Mouse (Mus musculus) ovary, postnatal 14 days (tissue): ENCODE measurements around the gene Zfp981.
"Not testable (repeated sequence)": the region's sequence is repeated elsewhere in the genome, so short reads cannot be mapped to it uniquely, and the experiment has no call there.

Source experiments
- DNase-seq: peaks from one replicate; pipeline ENCODE4 v3.0.0; 2022; ENCODE audit warnings: low spot score

Zfp981 gene

DNA sequence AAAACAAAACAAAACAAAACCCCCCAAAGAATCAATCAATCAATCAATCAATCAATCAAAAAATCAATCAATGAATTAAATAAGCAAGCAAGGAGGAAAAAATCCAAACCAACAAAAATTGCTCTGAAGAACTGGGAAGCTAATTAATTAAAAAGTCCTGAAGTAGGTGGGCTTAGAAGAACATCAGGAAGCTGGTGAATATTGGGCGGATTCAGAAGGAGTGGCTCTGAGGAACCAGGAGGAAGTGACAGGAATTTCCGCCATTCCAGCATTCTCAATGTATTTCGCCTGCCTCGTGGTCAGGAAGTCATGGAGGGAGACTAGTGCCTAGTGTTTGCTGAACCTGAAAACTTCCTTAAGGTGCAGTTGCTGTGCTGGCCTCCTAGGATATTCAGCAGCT lies at the start of gene Zfp981:
Gene Zfp981 (plus strand): TSS at position 301 of the 400 bp plus-strand sequence.
- DNase-seq: not testable (repeated sequence)

DNA sequence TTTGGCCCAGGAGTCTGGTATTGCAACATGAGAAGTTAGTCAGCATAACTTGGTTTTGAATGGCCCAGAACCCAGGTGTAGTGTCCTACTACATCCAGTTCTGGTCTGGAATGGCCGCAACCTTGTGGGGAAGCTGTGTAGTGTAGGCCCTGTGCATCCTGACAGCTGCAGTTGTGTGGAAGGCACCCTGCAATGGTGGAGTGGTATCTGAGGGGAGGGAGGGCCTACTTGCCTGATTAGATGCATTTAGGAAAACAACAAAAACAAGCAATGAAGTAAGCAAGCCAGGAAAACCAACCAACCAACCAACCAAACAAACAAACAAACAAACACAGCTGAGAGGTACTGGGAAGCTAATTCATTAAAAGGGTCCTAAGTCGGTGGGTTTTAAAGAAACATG lies 49.3 kb upstream of the Zfp981 start:
- DNase-seq: not testable (repeated sequence)

DNA sequence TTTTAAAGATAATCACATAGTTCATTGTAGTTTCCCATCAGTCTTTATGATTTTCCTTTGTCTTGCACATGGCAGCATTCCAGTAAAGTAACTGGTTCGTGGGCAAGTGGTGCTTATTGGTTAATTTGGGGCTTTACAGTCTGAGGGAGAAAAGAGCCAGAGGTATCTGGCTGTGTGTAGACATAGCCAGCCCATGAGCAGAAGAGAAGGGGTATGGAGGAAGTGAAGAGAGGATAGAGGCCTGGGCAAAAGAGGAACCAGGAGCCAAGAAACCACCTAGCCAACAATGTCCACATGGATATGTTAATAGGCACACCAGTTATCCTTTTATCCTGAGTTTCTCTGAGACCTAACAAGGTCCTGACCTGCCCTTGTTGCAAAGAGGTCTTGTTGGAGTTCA lies 47.7 kb upstream of the Zfp981 start:
- DNase-seq: not testable (repeated sequence)

DNA sequence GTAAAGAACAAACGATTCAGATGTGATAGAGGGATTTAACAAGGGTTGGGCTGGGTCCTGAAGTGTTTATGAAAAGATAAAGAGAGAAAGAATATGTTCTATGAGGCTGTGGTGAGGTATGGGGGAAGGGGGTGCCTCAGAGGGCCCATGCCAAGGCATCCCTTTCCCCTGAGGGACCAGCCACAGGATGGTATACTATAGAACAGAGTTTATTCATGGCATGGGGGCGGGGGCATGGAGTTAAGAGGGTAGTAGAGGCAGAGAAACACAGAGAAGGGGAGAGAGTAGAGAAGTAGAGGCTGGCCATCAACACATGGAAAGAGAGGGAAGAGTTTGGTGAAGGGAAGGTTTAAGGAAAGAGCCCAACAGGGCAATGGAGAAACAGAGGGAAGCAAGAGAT lies 46.9 kb upstream of the Zfp981 start:
- DNase-seq: no peak

DNA sequence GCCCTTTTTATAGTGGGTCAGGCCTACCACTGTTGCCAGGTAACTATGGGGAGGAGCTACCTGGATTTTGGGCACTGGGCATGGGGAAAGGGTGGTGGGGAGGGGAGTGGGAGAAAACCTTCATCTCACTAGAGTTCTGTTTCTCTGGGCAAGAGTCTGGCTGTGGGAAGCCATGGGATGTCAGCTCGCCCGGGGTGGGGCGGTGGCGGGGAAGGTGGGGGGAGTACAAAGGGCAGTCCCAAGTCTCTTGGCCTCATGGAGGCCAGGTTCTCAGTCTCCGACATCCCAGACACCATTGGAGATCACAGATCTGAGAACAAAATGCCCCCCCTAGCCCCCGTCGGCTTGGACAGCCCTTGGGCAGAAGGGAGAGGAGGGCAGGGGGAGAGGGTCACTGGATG lies 46.5 kb upstream of the Zfp981 start:
- no peak for DNase-seq

DNA sequence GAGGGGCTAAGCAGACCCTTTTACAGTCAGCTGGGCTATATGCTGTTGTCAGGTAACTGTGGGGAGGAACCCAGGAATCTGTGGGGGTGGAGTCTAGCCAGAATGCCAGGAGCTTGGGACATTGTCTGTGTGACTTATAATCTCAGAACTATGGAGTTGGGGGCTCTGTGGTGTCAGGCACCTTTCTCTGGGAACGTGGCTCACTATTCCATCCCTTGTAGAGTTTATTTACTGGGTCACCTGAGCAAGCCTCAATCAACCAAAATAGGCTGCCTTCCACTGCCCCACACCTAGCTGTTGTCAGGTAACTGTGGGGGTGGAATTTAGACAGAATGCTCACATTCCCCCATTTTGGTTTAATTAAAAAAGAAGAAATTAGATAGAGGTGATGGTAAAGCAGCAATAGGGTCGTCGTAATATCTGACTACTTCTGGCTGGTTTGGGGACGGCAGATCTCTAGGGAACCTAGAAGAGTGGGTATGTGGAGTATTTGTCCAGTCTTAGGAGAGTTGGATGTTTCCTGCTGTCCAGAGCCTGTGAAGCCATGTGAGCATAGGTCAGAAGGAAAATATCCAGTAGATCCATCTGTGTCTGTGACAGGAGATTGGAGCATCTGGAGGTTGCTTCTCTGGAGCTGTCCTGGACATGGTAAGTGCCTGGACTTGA lies 45.6 kb upstream of the Zfp981 start:
- DNase-seq: no peak

DNA sequence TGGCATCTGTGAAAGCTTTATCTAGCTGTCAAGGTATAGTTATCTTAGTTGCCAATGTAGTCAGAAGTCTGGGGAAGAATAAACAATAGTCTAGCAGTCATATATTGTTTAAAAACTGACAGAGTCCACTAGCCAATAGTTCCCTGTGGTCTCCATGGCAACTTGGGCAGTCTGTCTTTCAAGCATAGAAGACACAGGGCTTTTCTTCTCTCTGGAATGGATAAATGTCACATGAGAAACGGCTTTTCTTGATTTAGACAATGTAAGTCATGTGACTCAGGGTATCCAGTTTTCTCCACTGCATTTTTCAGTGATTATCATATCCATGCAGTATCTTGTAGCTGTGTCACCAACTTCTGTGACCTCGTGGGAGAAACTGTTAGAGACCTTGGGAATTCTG lies 44.7 kb upstream of the Zfp981 start:
- DNase-seq: no peak

DNA sequence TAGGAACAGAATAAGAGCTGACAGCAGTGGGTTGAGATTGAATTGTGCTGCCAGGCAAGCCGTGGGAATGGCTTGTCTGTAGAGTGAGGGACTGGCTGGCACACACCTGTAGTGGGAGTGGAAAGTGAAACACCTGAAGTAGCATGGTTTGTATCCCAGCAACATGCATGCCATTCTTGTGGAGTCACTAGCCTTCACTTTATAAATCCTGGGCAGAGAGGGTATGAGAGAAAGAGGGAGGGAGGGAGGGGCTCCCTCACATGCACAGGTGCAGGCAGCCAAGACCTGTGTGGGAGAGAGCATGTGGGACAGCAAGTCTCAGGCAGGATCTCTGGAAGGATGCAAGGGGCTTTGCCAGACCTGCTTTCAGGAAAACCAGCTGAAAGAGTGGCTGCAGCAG lies 44.1 kb upstream of the Zfp981 start:
- DNase-seq: no peak

DNA sequence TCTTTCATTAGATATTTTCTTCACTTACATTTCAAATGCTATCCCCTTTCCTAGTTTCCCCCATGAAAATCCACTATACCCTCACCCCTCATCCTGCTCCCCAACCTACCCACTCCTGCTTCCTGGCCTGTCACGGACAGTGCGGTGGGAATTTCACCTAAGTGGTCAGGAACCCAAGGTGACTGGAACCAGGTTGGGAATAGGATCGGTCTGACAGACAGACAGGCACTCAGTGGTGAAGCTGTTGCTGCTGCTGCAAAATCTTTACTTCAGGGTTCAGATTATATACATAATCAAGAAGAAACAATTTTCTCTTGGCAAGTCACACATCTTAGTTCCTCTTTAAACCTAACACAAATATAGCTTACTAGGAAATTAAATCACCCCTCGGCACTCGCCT lies 42.0 kb upstream of the Zfp981 start:
- DNase-seq: not testable (repeated sequence)

DNA sequence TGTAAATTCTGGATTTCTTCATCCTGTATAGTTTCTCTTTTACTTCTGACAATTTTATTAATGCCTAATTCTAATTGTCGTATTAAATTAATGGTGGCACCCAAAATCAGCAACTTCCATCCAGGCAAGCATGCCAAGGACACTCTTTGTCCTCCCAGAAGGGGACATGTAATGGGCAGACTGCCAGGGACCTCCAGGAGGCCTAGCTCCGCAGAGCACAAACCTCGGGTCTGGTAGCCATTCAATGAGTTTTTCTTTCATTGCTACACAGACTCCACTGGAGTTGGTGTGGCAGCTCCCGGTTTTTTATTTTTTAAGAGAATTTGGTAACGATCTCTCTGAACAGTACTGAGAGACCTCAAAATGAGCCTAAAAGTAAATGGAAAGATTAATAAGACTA lies 41.1 kb upstream of the Zfp981 start:
- not testable (repeated sequence) for DNase-seq

DNA sequence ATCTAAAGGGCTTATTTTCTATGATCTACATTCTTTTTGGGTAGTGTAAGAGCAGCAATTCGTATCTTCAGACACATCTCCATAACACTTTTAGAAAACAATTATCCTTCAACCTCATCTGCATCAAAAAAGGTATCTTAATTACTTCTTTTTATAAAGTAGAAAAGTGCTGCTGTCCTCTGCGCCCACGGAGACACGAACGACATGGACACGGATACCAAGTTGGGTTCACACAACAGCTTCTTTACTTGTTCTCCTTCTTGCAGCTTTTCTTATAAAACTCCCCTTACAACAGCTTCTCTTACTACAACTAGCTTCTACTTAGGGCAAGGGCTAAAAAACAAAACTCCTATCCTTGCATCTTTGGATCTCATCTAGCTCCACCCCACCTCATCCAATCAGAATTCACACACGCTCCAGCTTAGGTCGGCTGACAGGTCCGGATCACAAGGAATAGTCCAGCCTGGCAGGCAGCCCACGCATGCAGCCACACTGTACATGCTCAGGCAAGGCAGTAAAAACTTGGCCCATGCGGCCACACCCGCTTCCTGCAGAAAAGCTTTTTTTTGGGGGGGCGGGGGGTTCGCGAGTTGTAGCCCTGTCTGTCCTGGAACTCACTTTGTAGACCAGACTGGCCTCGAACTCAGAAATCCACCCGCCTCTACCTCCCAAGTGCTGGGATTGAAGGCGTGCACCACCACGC lies 38.0 kb upstream of the Zfp981 start:
- not testable (repeated sequence) for DNase-seq

DNA sequence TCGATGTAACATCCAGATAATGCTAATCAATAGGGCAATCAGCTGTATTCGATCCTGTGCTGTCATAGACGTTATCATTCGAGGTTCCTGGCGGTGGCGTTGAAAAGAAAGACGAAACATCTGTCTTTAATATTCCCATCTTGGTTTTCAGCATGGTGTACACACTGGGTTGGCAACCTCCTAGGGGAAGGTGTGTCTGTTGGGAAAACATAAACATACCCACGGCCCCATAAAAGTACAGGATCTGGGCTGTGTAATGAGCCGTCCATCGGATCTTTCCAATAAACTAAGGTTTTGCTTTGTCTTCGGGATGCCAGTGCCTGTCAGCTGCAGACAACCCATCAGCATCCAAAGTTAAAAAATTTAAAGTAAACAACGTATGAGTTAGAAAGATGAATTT lies 31.8 kb upstream of the Zfp981 start:
- not testable (repeated sequence) for DNase-seq

DNA sequence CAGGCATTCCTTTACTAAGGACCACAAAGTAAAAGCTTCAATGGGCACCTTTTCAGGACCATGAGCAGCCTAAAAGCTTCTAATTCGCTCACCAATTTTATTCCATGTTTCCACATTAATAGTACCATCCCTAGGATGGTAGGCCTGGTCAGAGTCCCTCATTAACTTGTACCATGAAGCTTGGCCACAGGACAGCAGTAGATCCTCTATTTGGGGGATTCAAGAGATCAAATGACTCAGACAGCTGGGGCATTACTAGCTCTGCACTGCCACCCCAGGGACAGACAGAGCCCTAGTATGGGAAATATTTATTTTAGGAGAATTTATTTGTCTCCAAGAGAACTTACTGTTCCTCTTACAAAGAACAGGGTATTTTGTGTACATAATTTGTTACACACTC lies 27.6 kb upstream of the Zfp981 start:
- not testable (repeated sequence) for DNase-seq

DNA sequence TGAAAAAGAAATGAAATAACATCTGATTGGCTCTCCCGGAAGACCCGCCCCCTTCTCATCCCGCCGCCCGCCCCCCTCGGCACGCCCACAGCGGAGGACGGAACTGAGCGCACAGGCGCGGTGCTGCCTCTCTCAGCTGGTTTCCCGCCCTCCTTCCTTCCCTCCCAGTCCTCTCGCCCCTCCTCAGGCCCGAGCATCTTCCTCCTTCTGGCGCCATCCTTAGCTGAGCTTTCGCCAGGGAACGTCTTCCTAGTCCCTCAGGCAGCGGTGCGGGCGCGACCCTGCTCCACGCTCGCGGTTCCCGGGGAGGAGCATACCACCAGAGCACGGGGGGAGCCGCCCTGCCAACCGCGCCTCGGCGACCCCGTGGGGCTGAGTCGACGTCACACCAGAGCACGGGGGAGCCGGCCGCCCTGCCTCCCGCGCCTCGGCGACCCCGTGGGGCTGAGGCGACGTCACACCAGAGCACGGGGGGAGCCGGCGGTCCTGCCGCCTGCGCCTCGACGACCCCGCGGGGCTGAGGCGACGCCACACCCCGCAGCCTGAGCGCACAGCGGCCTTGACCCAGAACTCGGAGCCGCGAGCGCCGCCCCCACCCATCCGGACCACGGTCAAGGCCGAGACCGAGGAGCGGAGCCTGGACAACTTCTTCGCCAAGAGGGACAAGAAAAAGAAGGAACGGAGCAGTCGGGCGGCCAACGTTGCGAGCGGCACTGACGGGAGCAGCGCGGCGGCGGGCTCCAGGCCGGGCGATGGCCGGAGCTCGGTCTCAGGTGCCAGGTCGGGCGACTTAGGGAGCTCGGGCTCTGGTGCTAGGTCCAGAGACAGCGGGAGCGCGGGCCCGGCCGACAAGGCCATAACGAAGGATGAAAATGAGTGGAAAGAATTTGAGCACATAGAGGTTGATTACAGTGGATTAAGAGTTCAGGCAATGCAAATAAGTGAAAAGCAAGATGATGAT lies 26.8 kb upstream of the Zfp981 start:
- not testable (repeated sequence) for DNase-seq

DNA sequence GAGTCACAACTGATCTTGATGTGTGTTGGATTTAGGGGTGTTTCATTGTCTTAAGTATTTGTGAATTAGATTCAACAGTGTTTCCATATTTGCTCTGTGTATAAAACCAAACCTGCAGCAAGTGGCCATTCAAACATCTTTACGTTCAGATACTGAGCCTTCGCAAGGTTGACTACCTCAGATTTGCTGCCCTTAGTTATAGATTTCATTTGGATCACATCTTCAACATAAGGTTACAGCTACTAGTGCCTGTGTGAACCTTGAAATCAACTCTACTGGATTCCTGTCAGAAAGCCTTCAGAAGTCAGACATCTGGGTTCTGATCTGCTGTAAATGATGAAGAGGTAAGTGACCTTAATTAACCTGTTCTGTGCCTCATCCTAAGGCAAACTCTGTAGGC lies 25.6 kb upstream of the Zfp981 start:
- not testable (repeated sequence) for DNase-seq

DNA sequence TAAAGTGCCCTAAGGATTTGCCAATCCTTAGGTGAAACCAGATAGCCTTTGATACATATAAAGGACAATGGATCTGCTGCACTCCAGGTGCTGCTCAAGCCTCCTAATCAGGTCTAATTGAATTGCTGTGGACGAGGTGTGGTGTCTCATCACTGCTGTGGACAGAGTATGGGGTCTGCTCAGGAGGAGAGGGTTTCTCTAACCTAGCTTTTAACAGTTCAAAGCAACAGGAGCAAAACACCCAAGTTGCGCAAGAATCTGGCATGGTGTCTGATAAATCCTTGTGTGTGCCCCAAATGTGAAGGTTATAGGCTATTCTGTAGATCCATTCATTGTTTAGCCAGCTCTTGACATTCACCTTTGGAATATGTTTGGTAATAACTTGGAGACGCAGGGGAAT lies 24.9 kb upstream of the Zfp981 start:
- not testable (repeated sequence) for DNase-seq

DNA sequence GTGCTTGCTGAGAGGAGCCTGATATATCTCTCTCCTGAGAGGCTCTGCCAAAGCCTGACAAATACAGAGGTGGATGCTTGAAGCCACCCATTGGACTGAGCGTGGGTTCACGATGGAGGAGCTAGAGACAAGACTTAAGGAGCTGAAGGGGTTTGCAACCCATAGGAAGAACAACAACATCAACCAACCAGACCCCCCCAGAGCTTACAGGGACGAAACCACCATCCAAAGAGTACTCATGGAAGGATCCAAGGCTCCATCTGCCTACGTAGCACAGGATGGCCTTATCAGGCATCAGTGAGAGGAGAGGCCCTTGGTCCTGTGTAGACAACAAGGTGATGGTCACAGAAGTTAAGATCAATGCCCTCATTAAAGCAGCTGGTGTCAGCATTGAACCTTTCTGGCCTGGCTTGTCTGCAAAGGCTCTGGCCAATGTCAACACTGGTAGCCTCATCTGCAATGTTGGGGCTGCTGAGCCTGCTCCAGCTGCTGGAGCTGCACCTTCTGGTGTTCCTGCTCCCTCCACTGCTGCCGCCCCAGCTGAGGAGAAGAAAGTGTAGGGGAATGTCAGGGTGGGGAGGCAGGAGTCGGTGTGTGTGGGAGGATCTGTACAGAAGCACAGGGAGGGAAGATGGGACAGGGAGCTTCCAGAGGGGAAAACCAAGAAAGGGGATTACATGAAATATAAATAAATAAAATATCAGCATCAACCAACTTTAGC lies 21.3 kb upstream of the Zfp981 start:
- DNase-seq: not testable (repeated sequence)

DNA sequence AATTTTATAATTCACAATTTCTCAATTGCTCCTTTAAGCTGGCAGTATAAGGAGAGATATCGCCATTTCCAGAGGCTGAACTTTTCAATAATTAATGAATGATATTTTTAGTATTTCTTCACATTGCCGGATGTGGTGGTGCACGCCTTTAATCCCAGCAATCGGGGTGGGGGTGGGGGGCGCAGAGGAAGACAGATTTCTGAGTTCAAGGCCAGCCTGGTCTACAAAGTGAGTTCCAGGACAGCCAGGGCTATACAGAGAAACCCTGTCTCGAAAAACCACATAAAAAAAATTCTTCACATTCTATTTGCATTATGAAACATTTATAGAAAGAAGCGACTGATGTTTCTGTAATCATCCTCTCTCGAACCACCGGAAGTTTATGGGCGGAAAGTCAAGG lies 19.3 kb upstream of the Zfp981 start:
- not testable (repeated sequence) for DNase-seq

DNA sequence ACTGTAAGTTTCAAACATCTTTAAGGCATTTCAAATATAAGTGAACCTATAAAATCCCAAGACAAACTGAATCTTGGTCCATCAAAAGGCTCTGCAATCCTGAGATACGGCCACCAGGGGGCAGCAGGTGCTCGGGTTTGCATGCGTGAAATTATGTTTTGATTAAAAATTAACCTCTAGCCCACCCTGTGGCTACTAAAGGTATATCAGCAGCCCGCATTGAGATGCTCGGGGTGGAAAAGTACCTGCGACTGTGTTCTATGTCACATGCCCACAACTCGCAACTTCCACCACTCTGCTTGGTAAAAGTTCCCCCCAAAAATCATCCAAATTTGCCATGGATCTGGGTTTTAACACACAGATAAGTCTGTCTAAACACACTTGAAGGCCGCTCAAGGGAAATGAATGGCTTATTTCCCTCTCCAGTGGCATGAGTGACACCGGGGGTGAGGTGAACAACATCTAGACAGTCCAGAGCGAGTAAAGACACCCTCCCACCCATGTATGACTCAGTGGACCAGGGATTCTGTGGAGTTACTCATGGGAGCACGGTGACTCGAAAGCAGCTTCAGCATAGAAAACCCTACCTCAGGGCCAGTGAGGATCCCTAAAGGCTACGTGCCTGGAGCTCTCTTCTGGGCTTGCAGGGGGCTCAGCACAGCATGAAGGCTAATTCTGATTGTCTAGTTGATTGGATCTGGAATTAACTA lies 18.1 kb upstream of the Zfp981 start:
- DNase-seq: not testable (repeated sequence)

DNA sequence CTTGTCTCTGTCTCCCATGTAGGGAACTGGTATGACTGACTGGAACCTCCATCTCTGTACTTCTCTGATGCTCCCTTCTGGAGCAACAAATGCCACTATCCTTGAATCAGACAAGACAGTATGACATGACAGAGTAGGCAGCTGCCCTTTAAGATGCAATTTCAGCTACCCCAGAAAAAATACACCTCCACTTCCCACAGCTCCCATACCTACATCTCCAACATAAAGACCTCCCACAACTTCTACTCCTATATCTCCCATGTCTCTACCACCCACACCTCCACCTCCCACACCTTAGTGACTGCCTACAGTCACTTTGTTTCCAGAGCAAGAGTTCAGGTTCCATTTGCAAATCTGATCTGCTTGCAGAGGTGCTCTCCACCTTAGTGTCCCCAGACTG lies 17.2 kb upstream of the Zfp981 start:
- DNase-seq: not testable (repeated sequence)
